Mouse (Mus musculus): ENCODE measurements around the gene Uhrf2. TPM values are rescaled to one million over a fixed set of nuclear protein-coding genes. Genes with fewer than 3 reads are reported as not detected.

Uhrf2 gene
- polyA plus RNA-seq (2021; fragmentation: Nextera tagmentation): 7.6 and 13.9 TPM in 2 replicates
- long read RNA-seq, experiment 1, transcript Uhrf2-201 (16 exons, 3,536 nt): major isoform, 12 of 35 reads
- long read RNA-seq, experiment 1, partial matches to known transcripts: 12 of 35 reads
- long read RNA-seq, experiment 1, other reads (novel, unspliced or antisense): 7 of 35 reads
- long read RNA-seq, experiment 2, partial matches to known transcripts: 5 of 9 reads
- long read RNA-seq, experiment 2, other reads (novel, unspliced or antisense): 2 of 9 reads

DNA sequence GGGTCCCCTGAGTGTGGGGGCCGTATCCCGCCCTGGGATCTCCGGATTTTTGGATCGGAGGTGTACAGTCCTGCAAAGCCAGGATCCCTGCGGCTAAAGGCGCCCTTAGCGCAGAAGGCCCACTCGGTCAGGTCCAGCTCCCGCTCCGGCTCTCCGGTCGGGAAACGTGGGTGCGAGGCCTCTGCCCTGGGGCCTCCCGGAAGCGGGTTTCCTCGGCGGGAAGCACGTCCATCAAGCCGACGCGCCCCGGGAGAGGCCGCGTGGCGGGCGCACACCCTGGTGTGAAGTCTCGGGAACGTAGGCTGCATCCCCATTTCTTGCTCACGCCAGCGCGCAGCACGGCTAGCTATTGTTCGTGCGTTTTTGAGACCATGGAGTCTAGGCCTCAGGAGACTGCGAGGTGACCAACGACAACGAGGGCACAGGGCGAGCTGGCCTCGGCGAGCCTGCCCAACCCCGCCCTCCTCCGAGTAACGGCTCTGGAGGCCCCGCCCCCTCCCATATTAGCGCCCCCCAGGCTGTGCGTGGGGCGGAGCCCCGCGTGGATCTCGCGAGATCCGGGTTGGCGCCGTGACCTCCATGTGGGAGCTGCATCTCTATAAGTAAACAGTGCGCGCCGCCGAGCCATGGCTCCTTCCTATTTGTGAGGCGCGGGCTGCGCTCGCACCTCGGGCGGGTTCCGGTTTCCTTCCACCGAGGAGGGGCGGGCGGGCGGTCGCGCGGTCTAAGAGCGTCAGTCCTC lies at the start of gene Uhrf2:
TSS of gene Uhrf2 (plus strand) at position 620 of the 742 bp plus-strand sequence.

DNA sequence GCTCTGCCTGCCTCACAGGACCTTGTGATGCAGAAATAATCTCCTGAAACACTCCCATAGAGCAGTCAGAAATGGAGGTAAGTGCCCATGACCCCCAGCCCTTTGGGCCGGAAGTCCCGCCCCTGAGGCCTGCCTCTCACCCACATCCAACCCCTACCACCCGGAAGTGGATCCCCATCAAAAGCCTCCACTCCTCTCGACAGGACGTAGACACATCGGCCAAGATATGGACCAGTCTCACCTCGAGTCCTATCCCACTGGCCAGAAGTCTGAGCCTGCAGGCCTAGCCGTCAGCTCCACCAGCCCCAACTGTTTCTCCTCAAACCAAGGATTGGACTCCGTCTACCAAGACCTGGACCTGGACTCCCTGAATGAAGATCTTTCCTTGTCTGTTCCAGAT lies 26.7 kb upstream of the Uhrf2 start, which contains the start of gene Trpd52l3:
TSS of gene Trpd52l3 (plus strand) at position 170 of the 400 bp plus-strand sequence.

Other genes with a start within 250 kb of the Uhrf2 start
- 3.2 and 4.5 TPM in 2 replicates for gene 9930021J03Rik, start 224.5 kb upstream of the Uhrf2 start, polyA plus RNA-seq (2021; fragmentation: Nextera tagmentation)
- 7.9 and 10.1 TPM in 2 replicates for gene Ranbp6, start 217.5 kb upstream of the Uhrf2 start, polyA plus RNA-seq (2021; fragmentation: Nextera tagmentation)
- gene Il33, start 105.4 kb upstream of the Uhrf2 start, polyA plus RNA-seq (2021; fragmentation: Nextera tagmentation): 63.2 and 78.7 TPM in 2 replicates
- gene Trpd52l3, start 26.7 kb upstream of the Uhrf2 start, polyA plus RNA-seq (2021; fragmentation: Nextera tagmentation): not detected in 2 replicates
- gene Gldc, start 144.9 kb downstream of the Uhrf2 start, polyA plus RNA-seq (2021; fragmentation: Nextera tagmentation): 4.0 and 16.6 TPM in 2 replicates
- gene Mbl2, start 202.4 kb downstream of the Uhrf2 start, polyA plus RNA-seq (2021; fragmentation: Nextera tagmentation): 0.10 TPM in 1 of 2 replicates, not detected in the other

Measured in left cerebral cortex, adult 6 months (tissue).